Mouse (Mus musculus) hindbrain, embryonic 11.5 days (tissue): ENCODE measurements around the gene Klf11. TPM values are rescaled to one million over a fixed set of nuclear protein-coding genes. Genes with fewer than 3 reads are reported as not detected.

Source experiments
- ATAC-seq: fragments of 200-750 bp; cut with Nextera tagmentation; 2 replicates; pipeline ENCODE4 v1.8.0; 2017; ENCODE audit warnings: mild to moderate bottlenecking, moderate TSS enrichment, moderate library complexity; ENCODE audit not compliant: low FRiP score
- DNase-seq: peaks from one replicate; pipeline ENCODE4 v3.0.0-alpha.2; 2015; ENCODE audit warnings: low spot score
- H3K27ac ChIP-seq: fragments of 300-500 bp; sonication (generic); 2 replicates; pipeline ENCODE4 v1.5.1; 2014; ENCODE audit warnings: mild to moderate bottlenecking, low read depth, low read length
- H3K27me3 ChIP-seq: fragments of 300-500 bp; sonication (generic); 2 replicates; pipeline ENCODE4 v1.6.1; 2014; ENCODE audit warnings: mild to moderate bottlenecking, low read length, moderate library complexity, mixed read lengths; ENCODE audit not compliant: control insufficient read depth, insufficient read depth
- H3K36me3 ChIP-seq: fragments of 300-500 bp; sonication (generic); 2 replicates; pipeline ENCODE4 v1.6.1; 2014; ENCODE audit warnings: mild to moderate bottlenecking, low read length, moderate library complexity, mixed read lengths; ENCODE audit not compliant: control insufficient read depth, insufficient read depth
- H3K4me1 ChIP-seq: fragments of 300-500 bp; sonication (generic); replicated peaks from 2 replicates; pipeline ENCODE4 v1.6.1; 2014; ENCODE audit warnings: low read length, mixed read lengths; ENCODE audit not compliant: control insufficient read depth, insufficient read depth
- H3K4me2 ChIP-seq: fragments of 300-500 bp; sonication (generic); replicated peaks from 2 replicates; pipeline ENCODE4 v1.6.1; 2014; ENCODE audit warnings: mild to moderate bottlenecking, low read depth, low read length
- H3K4me3 ChIP-seq: fragments of 300-500 bp; sonication (generic); 2 replicates; pipeline ENCODE4 v1.5.1; 2014; ENCODE audit warnings: low read depth, low read length
- H3K9ac ChIP-seq: fragments of 300-500 bp; sonication (generic); 2 replicates; pipeline ENCODE4 v1.6.1; 2014; ENCODE audit warnings: low read depth, low read length
- H3K9me3 ChIP-seq: fragments of 300-500 bp; sonication (generic); 2 replicates; pipeline ENCODE4 v1.6.1; 2016; ENCODE audit warnings: low read length; ENCODE audit not compliant: control insufficient read depth
- WGBS: fragments of 180-500 bp; shearing (Covaris S2); extraction: QIAGEN DNeasy Blood & Tissue Kit; methylation state at CpG from one replicate; pipeline ENCODE4 v1.1.7; 2014; 5-methylcytosine and 5-hydroxymethylcytosine counted together
- polyA plus RNA-seq: library from polyadenylated mRNA; unstranded; fragments of >200 nt; fragmentation: Nextera tagmentation; extraction: Ambion mirVana; gene quantifications from 2 replicates; pipeline ENCODE4 v1.2.1, GENCODE M21; 2014

Gene Klf11
- polyA plus RNA-seq, 1 experiment from 2014 or later = 12.5 TPM

- Histone ChIP-seq H3K27ac (no peak overlapping the region), H3K9ac (no peak overlapping the region), H3K4me3 (peak overlapping the region; percentile 75), H3K4me1 (no peaks in the 10 kb centered on the region), H3K9me3 (no peaks in the 10 kb centered on the region), H3K36me3 (peaks cover 9% of the 10 kb centered on the region), H3K4me2 (peak overlapping the region; percentile 16; the same call in 1 of the 2 replicates), H3K27me3 (no peaks in the 10 kb centered on the region)
- WGBS = 76% methylated on average over 5 of the region's 5 CpGs
- peak; percentile 65 for DNase-seq
- no peak for ATAC-seq
Measured at GRCm38 (mm10) chr12:24710672-24711071, 59.6 kb downstream of the Klf11 start.

Other genes starting within 250 kb of the Klf11 start
- 30.0 and 36.5 TPM in 2 replicates for gene Taf1b, start 152.9 kb upstream of the Klf11 start, polyA plus RNA-seq
- 0.43 and 0.60 TPM in 2 replicates for gene Grhl1, start 79.0 kb upstream of the Klf11 start, polyA plus RNA-seq
- 0.88 and 1.2 TPM in 2 replicates for gene Cys1, start 30.5 kb downstream of the Klf11 start, polyA plus RNA-seq
- 335 and 391 TPM in 2 replicates for gene Rrm2, start 57.0 kb downstream of the Klf11 start, polyA plus RNA-seq
- gene Mboat2, start 179.6 kb downstream of the Klf11 start, polyA plus RNA-seq = 59.5 and 61.2 TPM in 2 replicates